Mouse (Mus musculus) Patski (cell line): Measurements from ENCODE around the gene Sbds. TPM values are rescaled to one million over a fixed set of nuclear protein-coding genes. Genes with fewer than 3 reads are reported as not detected.

Source experiments
- ATAC-seq: fragments of 100-300 bp; one replicate; pipeline ENCODE4 v1.8.0; 2021
- CTCF ChIA-PET: fragments of 350-600 bp; sonication (Branson Sonifier 250); formaldehyde crosslinking; loops from one replicate; lab custom pipeline; 2022; ENCODE audit warnings: inconsistent platforms; lab: Charles Lee
- POLR2A ChIA-PET: fragments of 350-600 bp; sonication (Branson Sonifier 250); formaldehyde crosslinking; loops from one replicate; lab custom pipeline; 2022; ENCODE audit warnings: antibody characterized with exemption, inconsistent platforms; lab: Charles Lee
- DNase-seq: peaks from one replicate; pipeline ENCODE4 v3.0.0-alpha.2; 2011; ENCODE audit warnings: low read depth, low spot score
- H3K27me3 ChIP-seq: fragments of 371-371 bp; one replicate; pipeline ENCODE4 v1.5.1; 2021
- CTCF ChIP-seq: fragments of 100-300 bp; IDR thresholded peaks from one replicate; pipeline ENCODE4 v1.5.1; 2021
- in situ Hi-C: fragments of 300-500 bp; cut with MboI; formaldehyde crosslinking; loops from 3 replicates; pipeline ENCODE4 v1.11.1; 2018; ENCODE audit warnings: low pct_unique_long_range_greater_than_20kb, mixed read lengths
- polyA plus RNA-seq: library from polyadenylated mRNA; unstranded; gene quantifications from one replicate; pipeline ENCODE4 v1.2.3, GENCODE M21; 2021

The Sbds gene
- polyA plus RNA-seq, 1 experiment from 2014 or later: 93.7 TPM

- DNase-seq (no peak), ATAC-seq (no peak)
- no peak for TF ChIP-seq CTCF
- ChIA-PET POLR2A (no interaction called here), CTCF (interaction anchor here (1.3 to 1.9 kb wide), 4 partner anchors 9 to 17 kb away, joined by 3 to 6 read pairs (median 4); partner anchors contain the start of gene Tmem248)
- in situ Hi-C loops: no loop called here
- H3K27me3 ChIP-seq: no peaks in the 10 kb centered on the region
These were observed 48.0 kb downstream of the Sbds start for GRCm38 (mm10) chr5:130207299-130207698.

DNA sequence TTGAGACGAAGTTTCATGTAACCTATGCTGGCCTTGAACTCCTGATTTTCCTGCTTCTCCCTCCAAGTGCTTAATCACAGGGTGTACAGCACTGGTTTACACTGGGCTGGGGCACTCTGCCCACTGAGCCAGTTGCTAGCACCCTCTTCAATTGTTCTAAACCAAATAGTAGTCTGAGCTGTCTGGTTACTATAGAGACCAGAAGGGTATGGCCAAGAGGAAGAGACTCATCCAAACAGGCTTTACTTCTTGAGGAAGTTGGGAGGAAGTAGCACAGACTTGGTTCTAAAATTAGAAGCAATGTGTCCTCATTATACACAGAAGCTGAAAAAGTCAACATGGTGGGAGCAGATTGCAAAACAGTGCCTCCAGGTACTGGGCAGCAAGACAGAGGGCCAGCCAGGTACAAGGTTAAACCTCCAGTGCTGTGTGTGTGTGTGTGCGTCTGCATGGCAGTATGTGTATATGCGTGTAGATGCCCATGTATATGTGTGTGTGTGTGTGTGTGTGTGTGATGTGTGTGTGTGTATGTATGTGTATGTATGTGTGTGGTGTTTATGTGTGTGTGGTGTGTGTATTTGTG, 49.8 kb downstream of the Sbds start:
- H3K27me3 ChIP-seq: no peaks in the 10 kb centered on the region
- no peak for DNase-seq
- TF ChIP-seq CTCF: no peak
- no peak for ATAC-seq
- in situ Hi-C loops: no loop called here
- POLR2A ChIA-PET: interaction anchor here (1.5 kb wide), 1 partner anchor 8 kb away, joined by 3 read pairs; no protein-coding TSS in a partner anchor
- CTCF ChIA-PET: interaction anchor here (1.9 kb wide), 1 partner anchor 12 kb away, joined by 5 read pairs; the partner anchor contains the start of gene Tmem248

DNA sequence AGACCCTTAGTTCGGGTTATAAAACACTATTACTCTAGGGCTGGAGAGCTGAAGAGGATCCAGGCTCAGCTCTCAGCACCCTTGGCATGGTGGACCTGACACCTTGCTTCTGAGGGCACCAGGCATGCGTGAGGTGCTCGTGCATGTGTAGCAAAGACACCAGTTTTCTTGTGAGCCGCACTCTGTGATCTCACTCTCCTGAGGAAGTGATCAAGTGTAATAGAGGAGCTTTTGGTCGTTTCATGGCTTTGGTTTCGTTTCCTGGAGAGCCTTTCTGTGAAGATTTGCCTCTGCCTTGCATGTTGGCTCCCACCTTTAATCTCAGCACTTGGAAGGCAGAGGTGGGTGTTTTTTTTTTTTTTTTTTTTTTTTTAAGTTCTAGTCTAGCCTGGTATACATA, 50.8 kb downstream of the Sbds start:
- ChIA-PET CTCF (interaction anchor here (1.7 kb wide), 1 partner anchor 15 kb away, joined by 3 read pairs; no protein-coding TSS in a partner anchor), POLR2A (interaction anchor here (1.5 kb wide), 1 partner anchor 9 kb away, joined by 3 read pairs; no protein-coding TSS in a partner anchor)
- ATAC-seq (no peak), DNase-seq (no peak)
- no peak for TF ChIP-seq CTCF
- no peaks in the 10 kb centered on the region for H3K27me3 ChIP-seq
- in situ Hi-C loops: no loop called here

DNA sequence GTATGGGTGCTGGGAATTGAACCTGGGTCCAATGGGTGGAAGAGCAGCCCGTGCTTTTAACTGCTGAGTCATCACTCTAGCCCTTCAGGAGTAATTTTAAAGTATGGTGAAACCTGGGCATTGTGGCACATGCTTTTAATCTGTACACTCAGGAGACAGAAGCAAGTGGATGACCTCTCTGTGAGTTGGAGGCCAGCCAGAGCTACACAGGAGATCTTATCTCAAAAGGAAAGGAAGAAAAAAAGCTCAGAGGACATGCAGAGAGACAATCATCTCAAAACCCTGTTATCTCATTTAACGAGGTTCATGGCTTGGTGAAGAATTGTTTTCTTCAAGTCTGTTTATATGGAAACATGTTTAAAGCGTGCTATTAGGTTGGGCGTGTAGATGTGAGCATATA, 51.4 kb downstream of the Sbds start:
- no peak for DNase-seq
- H3K27me3 ChIP-seq: no peaks in the 10 kb centered on the region
- no peak for TF ChIP-seq CTCF
- ATAC-seq: no peak
- ChIA-PET POLR2A (no interaction called here), CTCF (interaction anchor here (1.7 kb wide), 1 partner anchor 15 kb away, joined by 3 read pairs; no protein-coding TSS in a partner anchor)
- in situ Hi-C loops: no loop called here

DNA sequence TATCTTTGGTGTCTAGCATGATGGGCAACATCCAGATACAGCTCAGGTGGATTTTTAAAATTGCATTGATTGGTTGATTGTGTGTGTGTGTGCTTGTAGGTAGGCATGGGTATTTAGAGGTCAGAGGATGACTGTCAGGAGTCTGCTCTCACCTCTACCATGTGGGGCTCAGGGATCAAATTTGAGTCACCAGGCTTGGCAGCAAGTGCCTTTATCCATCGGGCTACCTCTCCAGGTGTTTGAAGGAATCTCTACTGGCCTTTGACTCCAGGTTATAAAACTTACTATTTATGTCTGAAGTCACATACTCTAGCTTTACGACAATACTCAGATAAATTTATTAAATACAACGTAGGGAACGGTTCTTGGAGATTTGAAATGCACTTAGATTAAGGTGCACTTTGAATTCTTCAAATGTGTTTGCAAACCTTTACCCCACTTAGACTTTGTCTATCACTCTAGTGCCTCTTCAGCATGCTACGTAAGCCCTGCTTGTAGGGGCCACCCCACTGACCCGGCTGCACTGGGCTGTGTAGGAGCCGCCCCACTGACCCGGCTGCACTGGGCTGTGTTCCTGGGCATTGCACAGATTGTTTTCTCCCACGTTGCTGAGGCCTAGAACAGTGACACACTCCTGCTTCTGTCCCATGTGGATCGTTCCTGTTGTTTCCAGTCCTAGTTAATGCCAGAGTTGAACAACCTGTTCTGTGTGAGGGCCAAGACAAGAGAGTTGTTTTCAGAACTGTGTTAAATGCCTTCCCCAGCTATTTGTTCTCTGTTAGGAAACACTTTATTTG, 54.9 kb downstream of the Sbds start:
- ATAC-seq: no peak
- no peaks in the 10 kb centered on the region for H3K27me3 ChIP-seq
- ChIA-PET CTCF (interaction anchor here (0.7 to 1.5 kb wide), 3 partner anchors 9 to 15 kb away, joined by 4 to 8 read pairs (median 5); no protein-coding TSS in a partner anchor), POLR2A (interaction anchor here (0.5 to 1.3 kb wide), 2 partner anchors 13 to 59 kb away, joined by 4 read pairs; no protein-coding TSS in a partner anchor)
- no peak for TF ChIP-seq CTCF
- in situ Hi-C loops: no loop called here
- DNase-seq: no peak

DNA sequence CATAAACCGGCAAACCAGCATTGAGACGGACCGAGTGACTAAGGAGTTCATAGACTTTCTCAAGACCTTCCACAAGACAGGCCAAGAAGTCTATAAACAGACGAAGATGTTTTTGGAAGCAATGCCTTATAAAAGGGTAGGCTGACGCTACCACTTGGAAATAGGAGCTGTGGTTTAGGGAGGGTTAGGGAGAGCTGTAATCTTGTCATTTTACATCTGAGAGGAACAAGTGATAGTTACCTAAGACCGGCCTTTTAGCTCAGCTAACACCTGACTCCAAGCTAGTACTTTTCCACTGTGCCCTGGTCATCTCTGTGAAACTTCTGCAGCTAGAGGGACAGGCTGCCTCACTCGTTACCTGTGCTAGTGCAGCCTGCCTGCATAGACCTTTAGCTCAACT, 57.3 kb downstream of the Sbds start:
- DNase-seq (no peak), ATAC-seq (no peak)
- ChIA-PET POLR2A (interaction anchor here (1.5 kb wide), 1 partner anchor 15 kb away, joined by 4 read pairs; no protein-coding TSS in a partner anchor), CTCF (interaction anchor here (1.3 to 1.6 kb wide), 4 partner anchors 9 to 14 kb away, joined by 3 to 6 read pairs (median 5); no protein-coding TSS in a partner anchor)
- H3K27me3 ChIP-seq: no peaks in the 10 kb centered on the region
- TF ChIP-seq CTCF: no peak
- in situ Hi-C loops: no loop called here

DNA sequence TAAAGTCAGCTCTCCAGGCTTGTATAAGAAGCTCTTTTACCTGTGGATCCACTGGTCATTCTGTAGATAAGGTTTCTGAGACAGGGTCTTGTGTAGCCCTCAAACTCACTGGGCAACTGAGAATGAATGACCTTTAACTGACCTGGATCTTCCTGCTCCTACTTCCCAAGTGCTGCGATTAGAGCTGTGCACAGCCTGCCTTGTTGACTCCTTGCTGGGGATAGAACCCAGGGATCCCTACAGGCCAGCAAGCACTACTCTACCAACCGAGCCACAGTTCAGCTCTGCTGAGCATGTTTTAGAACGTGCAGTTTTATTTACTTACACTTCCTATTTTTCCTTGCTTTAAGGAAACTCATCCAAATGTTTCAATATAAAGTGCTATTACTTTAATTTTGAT, 57.9 kb downstream of the Sbds start:
- H3K27me3 ChIP-seq: no peaks in the 10 kb centered on the region
- CTCF ChIA-PET: interaction anchor here (0.7 to 1.6 kb wide), 4 partner anchors 9 to 15 kb away, joined by 3 to 6 read pairs (median 4); no protein-coding TSS in a partner anchor
- in situ Hi-C loops: no loop called here
- TF ChIP-seq CTCF: no peak
- DNase-seq (no peak), ATAC-seq (no peak)
- POLR2A ChIA-PET: interaction anchor here (0.6 to 1.5 kb wide), 2 partner anchors 14 to 198 kb away, joined by 3 to 4 read pairs; no protein-coding TSS in a partner anchor

DNA sequence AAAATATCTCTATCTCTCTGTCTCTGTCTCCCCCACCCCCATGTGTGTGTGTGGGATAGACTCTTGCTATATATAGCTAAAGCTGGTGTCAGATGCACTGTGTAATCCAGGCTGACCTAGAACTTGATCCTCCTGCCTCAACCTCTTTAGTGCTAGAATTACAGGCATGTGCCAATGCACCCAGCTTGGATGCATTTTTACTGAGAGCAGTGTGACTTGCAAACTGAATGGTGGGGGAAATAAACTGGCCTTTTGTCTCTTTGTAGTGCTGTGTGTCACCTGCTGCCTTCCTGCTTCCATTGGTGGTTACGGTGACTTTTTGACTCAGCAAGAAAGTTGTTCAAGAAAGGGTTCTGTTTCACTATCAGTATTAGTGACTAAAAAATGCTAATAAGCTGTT, 59.0 kb downstream of the Sbds start:
- H3K27me3 ChIP-seq: no peaks in the 10 kb centered on the region
- no peak for TF ChIP-seq CTCF
- ChIA-PET CTCF (interaction anchor here (2.1 kb wide), 1 partner anchor 19 kb away, joined by 5 read pairs; no protein-coding TSS in a partner anchor), POLR2A (no interaction called here)
- in situ Hi-C loops: no loop called here
- no peak for DNase-seq
- ATAC-seq: no peak

Other genes with a start within 250 kb of the Sbds start
- 83.6 TPM for gene Asl, start 226.3 kb downstream of the Sbds start, polyA plus RNA-seq
- gene Crcp, start 226.2 kb downstream of the Sbds start, polyA plus RNA-seq: 39.7 TPM
- gene Tpst1, start 182.2 kb downstream of the Sbds start, polyA plus RNA-seq: 18.3 TPM
- gene Kctd7, start 110.7 kb downstream of the Sbds start, polyA plus RNA-seq: 5.1 TPM
- 33.6 TPM for gene Rabgef1, start 83.7 kb downstream of the Sbds start, polyA plus RNA-seq
- gene Tmem248, start 38.4 kb downstream of the Sbds start, polyA plus RNA-seq: 62.9 TPM
- 34.0 TPM for gene Tyw1, start 89 bp upstream of the Sbds start, polyA plus RNA-seq
- not detected for gene Caln1, start 113.9 kb upstream of the Sbds start, polyA plus RNA-seq
- not detected for gene A330070K13Rik, start 129.1 kb upstream of the Sbds start, polyA plus RNA-seq